ENCODE assay signal across 9 mouse cellular contexts in the genomic region with DNA sequence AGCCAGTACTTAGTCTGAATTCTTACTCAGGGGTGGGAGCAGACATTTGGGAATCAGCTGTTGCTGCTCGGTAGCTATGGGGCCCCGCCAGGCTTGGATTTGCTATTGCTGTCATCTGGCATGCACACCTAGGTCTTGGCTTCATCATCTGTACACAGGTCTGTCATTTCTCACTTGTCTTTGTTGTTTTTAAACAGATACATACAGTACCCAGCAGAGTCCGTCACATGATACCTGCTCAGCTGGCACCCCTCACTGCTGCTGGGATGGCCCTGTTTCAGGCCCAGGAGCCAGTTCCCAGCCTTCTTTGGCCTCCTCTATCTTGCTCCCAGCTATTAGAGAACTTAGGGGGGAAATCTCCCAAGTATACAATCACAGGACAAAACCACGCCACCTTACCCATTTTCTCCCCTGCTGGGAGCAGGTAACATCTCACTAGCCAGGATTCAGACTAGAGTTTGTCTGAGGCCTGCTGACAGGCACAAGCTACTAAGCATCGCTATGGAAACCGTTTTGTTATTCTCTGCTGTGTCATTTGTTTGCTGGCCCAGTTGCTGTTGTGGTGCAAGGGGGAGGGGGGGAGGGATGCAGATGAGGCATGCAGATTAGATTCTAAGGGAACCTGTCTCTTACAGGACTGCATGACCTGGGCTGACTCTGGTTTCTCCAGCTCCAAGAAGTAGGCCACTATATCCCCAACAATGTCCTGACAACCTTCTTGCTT. TPM values are rescaled to one million over a fixed set of nuclear protein-coding genes. Genes with fewer than 3 reads are reported as not detected.
DNase-seq lines count a peak whose midpoint lies in the region; ATAC-seq lines count a peak whose summit lies in the region.
"Had no signal": no experiment of that assay in that cellular context is flagged by ENCODE, and none has a peak within 500 bp of the region (broad histone marks: within the 10 kb centered on the region; RNA-seq: fewer than 3 reads in every experiment).

No protein-coding gene starts in this region.

- ATAC-seq in cerebellum, adult (ENCODE audit: insufficient number of reproducible peaks, low FRiP score, low TSS enrichment): peak; percentile 45; the same call in 1 of the 2 replicates
- ATAC-seq in intestine, embryonic 14.5 days (replicated peaks; ENCODE audit: low FRiP score, low TSS enrichment, low read depth): 0 out of 2 replicates have a peak, but pooled peaks have one; percentile 53
- ATAC-seq in intestine, embryonic 16.5 days: no peak
- peak; percentile 26; the same call in 1 of the 2 replicates for ATAC-seq in hindbrain, embryonic 13.5 days (ENCODE audit: low FRiP score)

- H3K4me3 ChIP-seq in intestine, embryonic 14.5 days (ENCODE audit: low read depth, low read length): no peak overlapping the region
- no peak overlapping the region for H3K4me3 ChIP-seq in intestine, embryonic 16.5 days (ENCODE audit: low read length)
- H3K4me3 ChIP-seq in hindbrain, embryonic 13.5 days: no peak overlapping the region
- H3K4me3 ChIP-seq: kidney, embryonic 15.5 days had no signal

- DNase-seq in cerebellum, postnatal 36 days: no peak
- no peak for DNase-seq in intestine, embryonic 14.5 days (ENCODE audit: low spot score)
- peak; percentile 44 for DNase-seq in retina, embryonic 14.5 days (ENCODE audit: low spot score)
- DNase-seq in adrenal gland, postnatal 4 days (ENCODE audit: low spot score in 2 of 2): no peak
- no peak for DNase-seq in adipocyte (ENCODE audit: low spot score)

- 43% methylated on average over 6 of the region's 6 CpGs for WGBS in intestine, embryonic 14.5 days
- 48% methylated on average over 6 of the region's 6 CpGs for WGBS in intestine, embryonic 16.5 days
- WGBS in hindbrain, embryonic 13.5 days: 42% methylated on average over 6 of the region's 6 CpGs

- no peak overlapping the region for H3K9ac ChIP-seq in intestine, embryonic 14.5 days (ENCODE audit: low read length)
- no peak overlapping the region for H3K9ac ChIP-seq in intestine, embryonic 16.5 days (ENCODE audit: low read depth, low read length)
- H3K9ac ChIP-seq in hindbrain, embryonic 13.5 days: no peak overlapping the region
- H3K9ac ChIP-seq: kidney, embryonic 15.5 days had no signal

- H3K27ac ChIP-seq in intestine, embryonic 14.5 days (ENCODE audit: low read depth): no peak overlapping the region
- H3K27ac ChIP-seq in intestine, embryonic 16.5 days (ENCODE audit: low read length): no peak overlapping the region
- H3K27ac ChIP-seq in hindbrain, embryonic 13.5 days: peak overlapping the region; percentile 74
- H3K27ac ChIP-seq: kidney, embryonic 15.5 days had no signal

- no peak overlapping the region for H3K4me2 ChIP-seq in intestine, embryonic 14.5 days (ENCODE audit: low read length)
- H3K4me2 ChIP-seq in intestine, embryonic 16.5 days (ENCODE audit: low read depth, low read length): no peak overlapping the region
- H3K4me2 ChIP-seq in hindbrain, embryonic 13.5 days: no peak overlapping the region
- H3K4me2 ChIP-seq: kidney, embryonic 15.5 days had no signal

- no peaks in the 10 kb centered on the region for H3K27me3 ChIP-seq in intestine, embryonic 14.5 days (replicated peaks; ENCODE audit: control insufficient read depth, insufficient read depth, low read length)
- no peaks in the 10 kb centered on the region for H3K27me3 ChIP-seq in intestine, embryonic 16.5 days (replicated peaks; ENCODE audit: control insufficient read depth, insufficient read depth, low read length)
- H3K27me3 ChIP-seq in hindbrain, embryonic 13.5 days: no peaks in the 10 kb centered on the region
- H3K27me3 ChIP-seq: kidney, embryonic 15.5 days had no signal

- no peaks in the 10 kb centered on the region for H3K9me3 ChIP-seq in intestine, embryonic 14.5 days (ENCODE audit: control insufficient read depth, low read length)
- H3K9me3 ChIP-seq in intestine, embryonic 16.5 days (ENCODE audit: control insufficient read depth, low read length): no peaks in the 10 kb centered on the region
- H3K9me3 ChIP-seq in hindbrain, embryonic 13.5 days: no peaks in the 10 kb centered on the region
- H3K9me3 ChIP-seq: kidney, embryonic 15.5 days had no signal

- H3K36me3 ChIP-seq in intestine, embryonic 14.5 days (ENCODE audit: control insufficient read depth, insufficient read depth, low read length): no peaks in the 10 kb centered on the region
- no peaks in the 10 kb centered on the region for H3K36me3 ChIP-seq in intestine, embryonic 16.5 days (ENCODE audit: control insufficient read depth, insufficient read depth, low read length)
- H3K36me3 ChIP-seq in hindbrain, embryonic 13.5 days: no peaks in the 10 kb centered on the region
- H3K36me3 ChIP-seq: kidney, embryonic 15.5 days had no signal

- H3K4me1 ChIP-seq in intestine, embryonic 14.5 days (replicated peaks; ENCODE audit: control insufficient read depth, insufficient read depth, low read length): 0 out of 2 replicates have a peak, but pooled peaks cover 3% of the 10 kb centered on the region
- no peaks in the 10 kb centered on the region for H3K4me1 ChIP-seq in intestine, embryonic 16.5 days (ENCODE audit: control insufficient read depth, insufficient read depth, low read length)
- H3K4me1 ChIP-seq in hindbrain, embryonic 13.5 days (replicated peaks): peaks cover 34% of the 10 kb centered on the region

RNA-seq across cellular contexts. Expression of a gene that starts 52.8 kb away (rescaled TPM):
- polyA plus RNA-seq in intestine, embryonic 14.5 days (2014; fragmentation: Nextera tagmentation; extraction: Ambion mirVana): 0.35 and 0.98 TPM in 2 replicates
- polyA plus RNA-seq in intestine, embryonic 16.5 days (2015; fragmentation: Nextera tagmentation; extraction: Ambion mirVana): 0.27 and 0.50 TPM in 2 replicates
- 9.6 and 9.7 TPM in 2 replicates for polyA plus RNA-seq in hindbrain, embryonic 13.5 days (2015; fragmentation: Nextera tagmentation; extraction: Ambion mirVana)
- 1 to 10 TPM; 1.0 to 3.0 TPM for total RNA-seq in adrenal gland, postnatal 4 days (2021)
